19 mouse cellular contexts compared by ENCODE assay signal in genomic region chr2:79030990-79031389, GRCm38 (mm10).
DNase-seq lines count a peak whose midpoint lies in the region; ATAC-seq and TF ChIP-seq lines count a peak whose summit lies in the region.
"Had no signal": no experiment of that assay in that cellular context is flagged by ENCODE, and none has a peak within 500 bp of the region (broad histone marks: within the 10 kb centered on the region; RNA-seq: fewer than 3 reads in every experiment).

No protein-coding gene starts in this region.

- no peak for ATAC-seq in cerebellum, adult (ENCODE audit: insufficient number of reproducible peaks, low FRiP score, low TSS enrichment)
- ATAC-seq in lung, embryonic 14.5 days (ENCODE audit: insufficient read depth) = no peak; the same call in 1 of the 2 replicates

- no peaks in the 10 kb centered on the region for H3K4me1 ChIP-seq in lung, embryonic 14.5 days (ENCODE audit: insufficient read depth)
- H3K4me1 ChIP-seq: heart, embryonic 15.5 days had no signal

- no peaks in the 10 kb centered on the region for H3K9me3 ChIP-seq in lung, embryonic 14.5 days (ENCODE audit: low read depth, low read length)
- H3K9me3 ChIP-seq: heart, embryonic 15.5 days; midbrain, embryonic 12.5 days had no signal

- no peaks in the 10 kb centered on the region for H3K27me3 ChIP-seq in lung, embryonic 14.5 days (ENCODE audit: insufficient read depth, low read length)
- H3K27me3 ChIP-seq: heart, embryonic 15.5 days; midbrain, embryonic 12.5 days; neural tube, embryonic 13.5 days had no signal

- H3K27ac ChIP-seq in lung, embryonic 14.5 days (ENCODE audit: low read depth) = no peak overlapping the region
- no peak overlapping the region for H3K27ac ChIP-seq in layer of hippocampus, adult 2 months
- H3K27ac ChIP-seq: heart, embryonic 15.5 days; kidney, postnatal 0 days; midbrain, embryonic 12.5 days; neural tube, embryonic 13.5 days had no signal

- 36% methylated on average over 1 of the region's 1 CpGs for WGBS in lung, embryonic 14.5 days

- no peak overlapping the region for H3K4me3 ChIP-seq in lung, embryonic 14.5 days (ENCODE audit: low read depth, low read length)
- no peak overlapping the region for H3K4me3 ChIP-seq in layer of hippocampus, adult 2 months
- H3K4me3 ChIP-seq: heart, embryonic 15.5 days; midbrain, embryonic 12.5 days; neural tube, embryonic 13.5 days had no signal

- TF ChIP-seq CTCF in lung, embryonic 14.5 days (IDR thresholded peaks at IDR 0.05; ENCODE audit: low read depth) = no peak
- no peak for TF ChIP-seq CTCF in layer of hippocampus, adult 2 months (conservative IDR thresholded peaks at IDR 0.05)

- H3K36me3 ChIP-seq in lung, embryonic 14.5 days (ENCODE audit: insufficient read depth) = no peaks in the 10 kb centered on the region
- H3K36me3 ChIP-seq: heart, embryonic 15.5 days; midbrain, embryonic 12.5 days; neural tube, embryonic 13.5 days had no signal

- DNase-seq in cerebellum, postnatal 10 days = peak; percentile 48 to 55
- peak; percentile 37 for DNase-seq in lung, embryonic 14.5 days
- DNase-seq in lung, postnatal 36 days = no peak
- DNase-seq in adrenal gland, postnatal 14 days = peak; percentile 47
- no peak for DNase-seq in embryo, embryonic 10 days (ENCODE audit: low spot score)
- no peak for DNase-seq in layer of hippocampus, adult 2 months (ENCODE audit: low spot score in 2 of 2)
- DNase-seq: B cell, adult 2 months; cerebellum, adult 11 months; gastrocnemius, postnatal 25 days; kidney, adult 18-20 months; left cerebral cortex, postnatal 4 days; lung, adult 2 months; thymus, postnatal 25 days had no signal

- H3K4me2 ChIP-seq in lung, embryonic 14.5 days = no peak overlapping the region
- H3K4me2 ChIP-seq: heart, embryonic 15.5 days; liver, embryonic 11.5 days; midbrain, embryonic 12.5 days; neural tube, embryonic 13.5 days had no signal

- no peak overlapping the region for H3K9ac ChIP-seq in lung, embryonic 14.5 days
- H3K9ac ChIP-seq: heart, embryonic 15.5 days; midbrain, embryonic 12.5 days; neural tube, embryonic 13.5 days had no signal

Comparison
In these comparisons a context has a peak if more than half of its experiments do, and no peak if none do; other contexts are left out.
1. DNase-seq: peak in cerebellum, postnatal 10 days (2 of 2), lung, embryonic 14.5 days (single experiment) and adrenal gland, postnatal 14 days (single experiment); none in lung, postnatal 36 days (single experiment), embryo, embryonic 10 days (single experiment) and layer of hippocampus, adult 2 months (0 of 2).